Mouse (Mus musculus) stomach, embryonic 16.5 days (tissue): ENCODE measurements at regions not wholly inside any gene's neighbourhood (a gene's known extent, or its start where the extent isn't known, plus 50 kb on each side); places are given as distances from the start of the nearest gene placed in this dataset.
A peak's percentile ranks its signal among the peaks of the same experiment; 100 is the strongest.

ENCODE experiments used
- ATAC-seq: fragments of 200-750 bp; cut with Nextera tagmentation; 2 replicates; pipeline ENCODE4 v1.8.0; 2017; ENCODE audit warnings: moderate number of reproducible peaks, moderate TSS enrichment; ENCODE audit not compliant: insufficient read depth, low FRiP score
- H3K27ac ChIP-seq: fragments of 300-500 bp; sonication (generic); 2 replicates; pipeline ENCODE4 v1.5.1; 2014; ENCODE audit warnings: low read length
- H3K27me3 ChIP-seq: fragments of 300-500 bp; sonication (generic); 2 replicates; pipeline ENCODE4 v1.6.1; 2014; ENCODE audit warnings: low read length, control low read depth, mixed read lengths; ENCODE audit not compliant: control insufficient read depth, insufficient read depth
- H3K36me3 ChIP-seq: fragments of 300-500 bp; sonication (generic); 2 replicates; pipeline ENCODE4 v1.6.1; 2014; ENCODE audit warnings: low read length; ENCODE audit not compliant: control insufficient read depth, insufficient read depth
- H3K4me1 ChIP-seq: fragments of 300-500 bp; sonication (generic); 2 replicates; pipeline ENCODE4 v1.6.1; 2014; ENCODE audit warnings: low read length, control low read depth, mixed read lengths; ENCODE audit not compliant: control insufficient read depth, insufficient read depth
- H3K4me2 ChIP-seq: fragments of 300-500 bp; sonication (generic); 2 replicates; pipeline ENCODE4 v1.6.1; 2014; ENCODE audit warnings: low read depth, low read length, mixed read lengths
- H3K4me3 ChIP-seq: fragments of 300-500 bp; sonication (generic); replicated peaks from 2 replicates; pipeline ENCODE4 v1.5.1; 2014; ENCODE audit warnings: mild to moderate bottlenecking, low read length
- H3K9ac ChIP-seq: fragments of 300-500 bp; sonication (generic); 2 replicates; pipeline ENCODE4 v1.6.1; 2014; ENCODE audit warnings: low read length
- H3K9me3 ChIP-seq: fragments of 300-500 bp; sonication (generic); replicated peaks from 2 replicates; pipeline ENCODE4 v1.6.1; 2016; ENCODE audit warnings: low read length, control low read depth; ENCODE audit not compliant: control insufficient read depth
- WGBS: fragments of 180-500 bp; shearing (Covaris S2); extraction: QIAGEN DNeasy Blood & Tissue Kit; methylation state at CpG from one replicate; pipeline ENCODE4 v1.1.7; 2014; 5-methylcytosine and 5-hydroxymethylcytosine counted together

- Histone ChIP-seq H3K9ac (no peak overlapping the region), H3K27ac (no peak overlapping the region), H3K9me3 (no peaks in the 10 kb centered on the region), H3K4me3 (no peak overlapping the region), H3K36me3 (no peaks in the 10 kb centered on the region), H3K27me3 (no peaks in the 10 kb centered on the region), H3K4me1 (peaks cover 5% of the 10 kb centered on the region; the same call in 1 of the 2 replicates), H3K4me2 (no peak overlapping the region)
- ATAC-seq: no peak
- whole genome bisulfite sequencing: 87% methylated on average over 2 of the region's 2 CpGs
Observed at GRCm38 (mm10) chr4:95347436-95347835, 209.9 kb upstream of the Fggy start.

GRCm38 (mm10) chr4:95348405-95349123, 208.7 kb upstream of the Fggy start:
- Histone ChIP-seq H3K27me3 (no peaks in the 10 kb centered on the region), H3K4me1 (peaks cover 5% of the 10 kb centered on the region; the same call in 1 of the 2 replicates), H3K36me3 (no peaks in the 10 kb centered on the region), H3K4me2 (no peak overlapping the region), H3K9me3 (no peaks in the 10 kb centered on the region), H3K4me3 (no peak overlapping the region), H3K9ac (no peak overlapping the region), H3K27ac (no peak overlapping the region)
- ATAC-seq: no peak
- 73% methylated on average over 4 of the region's 4 CpGs for WGBS

GRCm38 (mm10) chr4:95353894-95354319, 203.4 kb upstream of the Fggy start:
- Histone ChIP-seq H3K4me2 (no peak overlapping the region), H3K27ac (peak overlapping the region; percentile 61), H3K9me3 (no peaks in the 10 kb centered on the region), H3K4me1 (peaks cover 3% of the 10 kb centered on the region; the same call in 1 of the 2 replicates), H3K36me3 (no peaks in the 10 kb centered on the region), H3K9ac (peak overlapping the region; percentile 41; the same call in 1 of the 2 replicates), H3K4me3 (no peak overlapping the region), H3K27me3 (no peaks in the 10 kb centered on the region)
- ATAC-seq: peak; percentile 62
- WGBS: 43% methylated on average over 7 of the region's 7 CpGs

- no peak overlapping the region for H3K27ac ChIP-seq
- no peaks in the 10 kb centered on the region for H3K36me3 ChIP-seq
- ATAC-seq: no peak
- H3K9ac ChIP-seq: no peak overlapping the region
- no peaks in the 10 kb centered on the region for H3K27me3 ChIP-seq
- no peak overlapping the region for H3K4me3 ChIP-seq
- H3K9me3 ChIP-seq: no peaks in the 10 kb centered on the region
- WGBS: 72% methylated on average over 2 of the region's 2 CpGs
- H3K4me2 ChIP-seq: no peak overlapping the region
- H3K4me1 ChIP-seq: peaks cover 11% of the 10 kb centered on the region; the same call in 1 of the 2 replicates
Observed at GRCm38 (mm10) chr4:95358674-95359073, 198.6 kb upstream of the Fggy start.

- Histone ChIP-seq H3K27me3 (no peaks in the 10 kb centered on the region), H3K4me3 (no peak overlapping the region), H3K9ac (no peak overlapping the region), H3K27ac (peak overlapping the region; percentile 7; the same call in 1 of the 2 replicates), H3K4me2 (no peak overlapping the region), H3K36me3 (no peaks in the 10 kb centered on the region), H3K9me3 (no peaks in the 10 kb centered on the region), H3K4me1 (peaks cover 9% of the 10 kb centered on the region; the same call in 1 of the 2 replicates)
- ATAC-seq: no peak
- WGBS: 49% methylated on average over 3 of the region's 3 CpGs
Observed at GRCm38 (mm10) chr4:95360336-95360967, 196.9 kb upstream of the Fggy start.

- no peak for ATAC-seq
- Histone ChIP-seq H3K9me3 (no peaks in the 10 kb centered on the region), H3K27ac (no peak overlapping the region), H3K4me1 (peaks cover 8% of the 10 kb centered on the region; the same call in 1 of the 2 replicates), H3K4me3 (no peak overlapping the region), H3K36me3 (no peaks in the 10 kb centered on the region), H3K9ac (no peak overlapping the region), H3K4me2 (no peak overlapping the region), H3K27me3 (no peaks in the 10 kb centered on the region)
- WGBS: 92% methylated on average over 4 of the region's 4 CpGs
Observed at GRCm38 (mm10) chr4:95364376-95365082, 192.8 kb upstream of the Fggy start.

- Histone ChIP-seq H3K4me1 (peaks cover 11% of the 10 kb centered on the region; the same call in 1 of the 2 replicates), H3K36me3 (no peaks in the 10 kb centered on the region), H3K4me2 (no peak overlapping the region), H3K27me3 (no peaks in the 10 kb centered on the region), H3K9me3 (no peaks in the 10 kb centered on the region), H3K9ac (no peak overlapping the region), H3K27ac (peak overlapping the region; percentile 16; the same call in 1 of the 2 replicates), H3K4me3 (no peak overlapping the region)
- no peak for ATAC-seq
- WGBS: 32% methylated on average over 5 of the region's 5 CpGs
Observed at GRCm38 (mm10) chr4:95376386-95376785, 180.9 kb upstream of the Fggy start.

- Histone ChIP-seq H3K4me2 (no peak overlapping the region), H3K9me3 (no peaks in the 10 kb centered on the region), H3K36me3 (no peaks in the 10 kb centered on the region), H3K4me1 (peaks cover 11% of the 10 kb centered on the region; the same call in 1 of the 2 replicates), H3K4me3 (no peak overlapping the region), H3K9ac (0 out of 2 replicates have a peak overlapping the region, but pooled peaks have one; percentile 3), H3K27me3 (no peaks in the 10 kb centered on the region), H3K27ac (peak overlapping the region; percentile 89)
- ATAC-seq: peak; percentile 71
- 38% methylated on average over 9 of the region's 9 CpGs for WGBS
Observed at GRCm38 (mm10) chr4:95377222-95378134, 179.8 kb upstream of the Fggy start.
